Mouse (Mus musculus) heart, embryonic 15.5 days (tissue): ENCODE data around the gene Olfr1222. TPM values are rescaled to one million over a fixed set of nuclear protein-coding genes. Genes with fewer than 3 reads are reported as not detected.

ENCODE experiments used
- polyA plus RNA-seq: library from polyadenylated mRNA; unstranded; fragments of >200 nt; fragmentation: Nextera tagmentation; extraction: Ambion mirVana; gene quantifications from 2 replicates; pipeline ENCODE4 v1.2.1, GENCODE M21; 2015

The Olfr1222 gene
- polyA plus RNA-seq, 1 experiment from 2014 or later = not detected

Other genes with a start within 250 kb of the Olfr1222 start
- gene Olfr1208, start 230.7 kb downstream of the Olfr1222 start, polyA plus RNA-seq = not detected in 2 replicates
- gene Olfr1209, start 217.9 kb downstream of the Olfr1222 start, polyA plus RNA-seq = not detected in 2 replicates
- not detected in 2 replicates for gene Olfr1211, start 194.9 kb downstream of the Olfr1222 start, polyA plus RNA-seq
- gene Olfr1212, start 179.1 kb downstream of the Olfr1222 start, polyA plus RNA-seq = not detected in 2 replicates
- not detected in 2 replicates for gene Gm13762, start 152.8 kb downstream of the Olfr1222 start, polyA plus RNA-seq
- not detected in 2 replicates for gene Olfr1214, start 140.4 kb downstream of the Olfr1222 start, polyA plus RNA-seq
- not detected in 2 replicates for gene Olfr1215, start 126.1 kb downstream of the Olfr1222 start, polyA plus RNA-seq
- gene Olfr1216, start 114.7 kb downstream of the Olfr1222 start, polyA plus RNA-seq = not detected in 2 replicates
- gene Olfr1217, start 101.0 kb downstream of the Olfr1222 start, polyA plus RNA-seq = not detected in 2 replicates
- gene Olfr1218, start 71.9 kb downstream of the Olfr1222 start, polyA plus RNA-seq = not detected in 2 replicates
- not detected in 2 replicates for gene Olfr1219, start 49.5 kb downstream of the Olfr1222 start, polyA plus RNA-seq
- gene Olfr1220, start 26.2 kb downstream of the Olfr1222 start, polyA plus RNA-seq = not detected in 2 replicates
- gene Olfr1221, start 15.8 kb downstream of the Olfr1222 start, polyA plus RNA-seq = not detected in 2 replicates
- not detected in 2 replicates for gene Olfr1223, start 18.5 kb upstream of the Olfr1222 start, polyA plus RNA-seq
- gene Olfr1224-ps1, start 31.0 kb upstream of the Olfr1222 start, polyA plus RNA-seq = not detected in 2 replicates
- gene Olfr1225, start 41.6 kb upstream of the Olfr1222 start, polyA plus RNA-seq = not detected in 2 replicates
- not detected in 2 replicates for gene Olfr1226, start 67.0 kb upstream of the Olfr1222 start, polyA plus RNA-seq
- gene Olfr1228, start 121.0 kb upstream of the Olfr1222 start, polyA plus RNA-seq = not detected in 2 replicates
- gene Olfr1229, start 155.0 kb upstream of the Olfr1222 start, polyA plus RNA-seq = not detected in 2 replicates
- gene Olfr1230, start 164.2 kb upstream of the Olfr1222 start, polyA plus RNA-seq = not detected in 2 replicates
- not detected in 2 replicates for gene Olfr1231, start 174.0 kb upstream of the Olfr1222 start, polyA plus RNA-seq
- gene Olfr1232, start 196.6 kb upstream of the Olfr1222 start, polyA plus RNA-seq = not detected in 2 replicates
- not detected in 2 replicates for gene Olfr1233, start 209.3 kb upstream of the Olfr1222 start, polyA plus RNA-seq
- gene Olfr1234, start 231.8 kb upstream of the Olfr1222 start, polyA plus RNA-seq = not detected in 2 replicates